Mouse (Mus musculus) heart, embryonic 14.5 days (tissue): Measurements from ENCODE around the gene Atp2a2. TPM values are rescaled to one million over a fixed set of nuclear protein-coding genes. Genes with fewer than 3 reads are reported as not detected.

Experiments
- ATAC-seq: fragments of 200-750 bp; cut with Nextera tagmentation; 2 replicates; pipeline ENCODE4 v1.8.0; 2017; ENCODE audit warnings: low read depth, moderate TSS enrichment; ENCODE audit not compliant: insufficient number of reproducible peaks, insufficient read depth, low FRiP score
- H3K27ac ChIP-seq, 2 experiments: fragments of 200-500 bp in 1 of 2; fragments of 300-500 bp in 1 of 2; sonication (generic) in 1 of 2; replicated peaks in 1 of 2; 2 replicates each; pipeline ENCODE4 v1.5.1; 2012 to 2014; ENCODE audit warnings: low read depth in 2 of 2, low read length in 2 of 2, control low read depth in 1 of 2, mild to moderate bottlenecking in 1 of 2, mixed read lengths in 1 of 2; ENCODE audit not compliant: control insufficient read depth in 1 of 2, insufficient read depth in 1 of 2
- H3K27me3 ChIP-seq: fragments of 300-500 bp; sonication (generic); 2 replicates; pipeline ENCODE4 v1.6.1; 2014; ENCODE audit warnings: mild to moderate bottlenecking, low read length, control low read depth; ENCODE audit not compliant: control insufficient read depth, insufficient read depth
- H3K36me3 ChIP-seq: fragments of 300-500 bp; sonication (generic); 2 replicates; pipeline ENCODE4 v1.6.1; 2014; ENCODE audit warnings: mild to moderate bottlenecking, control low read depth, low read length, mixed read lengths; ENCODE audit not compliant: control insufficient read depth, insufficient read depth
- H3K4me1 ChIP-seq, 2 experiments: fragments of 200-500 bp in 1 of 2; fragments of 300-500 bp in 1 of 2; sonication (generic) in 1 of 2; 2 replicates each; pipeline ENCODE4 v1.6.1; 2012 to 2014; ENCODE audit warnings: low read length in 2 of 2, control low read depth in 1 of 2, mixed read lengths in 1 of 2; ENCODE audit not compliant: control insufficient read depth in 2 of 2, insufficient read depth in 2 of 2
- H3K4me2 ChIP-seq: fragments of 300-500 bp; sonication (generic); 2 replicates; pipeline ENCODE4 v1.6.1; 2014; ENCODE audit warnings: mild to moderate bottlenecking, low read length
- H3K4me3 ChIP-seq, 2 experiments: fragments of 200-500 bp in 1 of 2; fragments of 300-500 bp in 1 of 2; sonication (generic) in 1 of 2; 2 replicates each; pipeline ENCODE4 v1.5.1; 2012 to 2014; ENCODE audit warnings: low read length in 2 of 2, mild to moderate bottlenecking in 2 of 2, control low read depth in 1 of 2, low read depth in 1 of 2, moderate library complexity in 1 of 2; ENCODE audit not compliant: control insufficient read depth in 1 of 2, insufficient read depth in 1 of 2
- H3K9ac ChIP-seq: fragments of 300-500 bp; sonication (generic); 2 replicates; pipeline ENCODE4 v1.6.1; 2014; ENCODE audit warnings: mild to moderate bottlenecking, low read length
- H3K9me3 ChIP-seq: fragments of 300-500 bp; sonication (generic); 2 replicates; pipeline ENCODE4 v1.6.1; 2016; ENCODE audit warnings: low read length, control low read depth; ENCODE audit not compliant: control insufficient read depth
- WGBS: fragments of 180-500 bp; shearing (Covaris S2); extraction: QIAGEN DNeasy Blood & Tissue Kit; methylation state at CpG from one replicate; pipeline ENCODE4 v1.1.7; 2014; 5-methylcytosine and 5-hydroxymethylcytosine counted together
- polyA plus RNA-seq: library from polyadenylated mRNA; unstranded; fragments of >200 nt; fragmentation: Nextera tagmentation; extraction: Ambion mirVana; gene quantifications from 2 replicates; pipeline ENCODE4 v1.2.1, GENCODE M21; 2014

Atp2a2 gene
- polyA plus RNA-seq, 1 experiment from 2014 or later = 472 TPM

DNA sequence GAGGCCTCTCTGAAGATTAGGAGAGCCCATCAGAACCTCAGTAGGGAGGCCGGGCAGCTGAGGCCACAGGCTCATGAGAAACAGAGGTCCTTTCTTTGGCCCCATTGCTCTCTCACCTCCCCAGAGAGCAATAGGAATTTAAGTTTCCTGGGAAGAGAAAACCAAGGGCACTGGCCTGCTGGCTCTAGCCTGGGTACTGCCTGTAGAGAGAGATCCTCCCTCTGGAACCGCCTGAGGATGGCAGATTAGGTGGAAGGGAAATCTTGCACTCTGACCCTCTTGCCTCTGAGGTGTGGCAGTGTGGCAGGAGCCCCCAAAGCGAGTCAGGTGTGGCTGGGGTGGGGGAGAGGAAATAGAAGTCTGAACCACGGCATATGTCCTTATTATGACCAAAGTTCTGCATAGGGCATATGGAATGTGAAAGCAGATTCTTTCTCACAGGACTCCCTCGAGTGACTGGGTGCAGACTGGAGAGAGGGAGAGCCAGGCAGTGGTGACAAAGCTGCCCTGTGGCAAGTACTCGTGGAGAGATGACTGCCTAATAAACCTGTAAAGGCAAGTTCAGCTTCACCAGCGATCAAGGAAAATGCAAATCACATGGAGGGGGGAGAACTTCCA is 17.1 kb upstream of the Atp2a2 start:
- WGBS = 37% methylated on average over 7 of the region's 7 CpGs
- ATAC-seq = no peak
- Histone ChIP-seq H3K9me3 (no peaks in the 10 kb centered on the region), H3K36me3 (no peaks in the 10 kb centered on the region), H3K9ac (peak overlapping the region; percentile 45; the same call in 1 of the 2 replicates), H3K27me3 (no peaks in the 10 kb centered on the region), H3K27ac (peak overlapping the region; percentile 6 to 92), H3K4me1 (peaks cover 41 to 60% of the 10 kb centered on the region in 2 experiments), H3K4me2 (no peak overlapping the region), H3K4me3 (no peak overlapping the region)

DNA sequence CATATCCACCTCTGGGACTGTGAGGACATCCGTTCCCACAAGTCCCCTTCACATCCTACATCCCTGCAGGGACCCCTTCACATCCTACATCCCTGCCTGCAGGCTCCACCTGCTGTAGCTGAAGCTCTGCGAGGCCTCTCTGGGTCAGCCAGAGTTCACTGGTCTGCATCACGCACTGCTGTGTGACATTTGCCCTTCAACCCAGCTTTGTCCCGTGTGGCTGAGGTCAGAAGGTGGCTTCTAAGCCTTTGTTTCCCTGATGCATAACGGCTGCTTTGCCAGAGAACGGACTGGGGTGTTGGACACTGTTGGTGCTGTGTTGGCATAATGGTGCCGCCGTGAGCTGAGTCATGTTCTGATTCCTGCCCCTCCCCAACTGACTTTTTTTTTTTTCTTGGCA is 16.2 kb upstream of the Atp2a2 start:
- WGBS = 39% methylated on average over 8 of the region's 8 CpGs
- Histone ChIP-seq H3K4me2 (no peak overlapping the region), H3K27ac (peak overlapping the region in 1 of 2 experiments; percentile 92; a peak in 2 of 4 replicates), H3K36me3 (no peaks in the 10 kb centered on the region), H3K9ac (no peak overlapping the region), H3K4me3 (no peak overlapping the region), H3K9me3 (no peaks in the 10 kb centered on the region), H3K4me1 (peaks cover 42 to 62% of the 10 kb centered on the region in 2 experiments), H3K27me3 (no peaks in the 10 kb centered on the region)
- no peak for ATAC-seq

DNA sequence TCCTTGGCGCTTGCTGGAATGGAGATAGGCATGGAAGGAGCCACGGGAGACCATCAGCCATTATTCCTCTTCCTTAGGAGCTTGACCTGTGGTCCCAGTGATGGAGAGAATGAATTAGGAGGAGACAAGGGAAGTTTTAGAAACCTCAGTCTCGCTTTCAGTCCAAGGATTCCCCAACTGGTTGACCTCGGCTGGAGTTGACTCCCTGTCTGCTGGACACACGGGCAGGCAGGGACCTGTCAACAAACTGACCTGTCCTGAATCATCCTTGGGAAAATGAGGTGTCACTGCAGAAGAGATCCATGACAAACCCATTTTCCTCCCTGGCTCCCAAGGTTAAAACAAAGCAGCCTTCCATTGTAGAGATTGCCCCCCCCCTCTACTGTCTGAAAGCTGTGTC is 14.9 kb upstream of the Atp2a2 start:
- Histone ChIP-seq H3K9ac (no peak overlapping the region), H3K4me3 (no peak overlapping the region), H3K4me2 (no peak overlapping the region), H3K27me3 (no peaks in the 10 kb centered on the region), H3K36me3 (no peaks in the 10 kb centered on the region), H3K27ac (no peak overlapping the region), H3K9me3 (no peaks in the 10 kb centered on the region), H3K4me1 (peaks cover 44 to 66% of the 10 kb centered on the region in 2 experiments)
- ATAC-seq = no peak
- 70% methylated on average over 5 of the region's 5 CpGs for WGBS

DNA sequence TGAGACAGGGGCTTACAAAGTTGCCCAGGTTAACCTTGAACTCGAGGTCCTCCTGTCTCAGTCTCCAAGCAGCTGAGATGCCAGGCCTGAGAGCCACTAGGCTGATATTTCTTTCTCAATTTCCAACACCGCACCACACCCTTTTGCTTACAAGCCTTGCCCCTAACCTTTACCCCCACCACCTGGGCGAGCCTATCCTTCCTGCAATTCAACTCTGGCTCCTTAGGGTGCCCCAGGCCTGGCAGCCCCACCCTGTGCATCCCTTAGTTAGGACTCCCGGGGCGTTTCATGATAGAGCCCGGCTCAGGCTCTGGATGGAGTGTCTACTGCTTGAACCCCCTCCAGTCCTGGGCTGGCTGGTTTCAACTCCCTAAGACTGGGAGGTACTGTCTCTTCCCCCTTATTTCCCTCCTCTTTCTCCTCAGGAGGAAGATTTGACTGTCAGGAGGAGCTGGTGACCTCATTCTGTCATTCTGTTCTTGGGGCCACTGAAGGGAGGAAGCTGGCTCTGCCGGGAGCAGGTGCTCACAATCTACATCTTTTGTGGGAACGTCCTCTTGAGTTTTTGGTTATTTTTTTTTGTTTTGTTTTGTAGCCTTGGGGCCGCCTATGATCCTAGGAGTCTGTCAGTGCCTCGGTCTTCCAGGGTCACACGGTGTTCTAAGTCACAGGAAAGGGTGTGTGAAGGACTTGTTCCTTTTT is 14.2 kb upstream of the Atp2a2 start:
- Histone ChIP-seq H3K9me3 (no peaks in the 10 kb centered on the region), H3K4me1 (peaks cover 48 to 71% of the 10 kb centered on the region in 2 experiments), H3K27ac (no peak overlapping the region), H3K27me3 (no peaks in the 10 kb centered on the region), H3K9ac (no peak overlapping the region), H3K36me3 (no peaks in the 10 kb centered on the region), H3K4me2 (no peak overlapping the region), H3K4me3 (no peak overlapping the region)
- no peak for ATAC-seq
- WGBS = 73% methylated on average over 11 of the region's 11 CpGs

DNA sequence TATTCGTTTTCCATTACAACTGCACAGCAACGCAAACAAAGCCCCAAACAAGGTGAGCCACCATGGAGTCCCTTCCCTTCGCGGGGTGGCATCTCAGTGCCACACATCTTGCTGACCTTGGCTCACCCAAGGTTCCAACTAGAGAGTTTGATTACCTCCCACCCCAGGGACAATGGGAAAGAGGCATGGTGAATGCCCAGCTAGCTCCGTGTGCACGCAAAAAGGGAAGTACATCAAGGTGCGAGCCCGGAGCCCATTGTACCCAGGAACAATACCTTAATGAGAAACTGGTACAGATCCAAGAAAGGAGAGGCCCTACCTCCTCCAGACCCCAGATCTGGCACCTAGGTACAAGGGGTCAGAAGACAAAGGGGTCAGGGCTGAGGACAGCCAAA is 12.1 kb upstream of the Atp2a2 start:
- Histone ChIP-seq H3K36me3 (no peaks in the 10 kb centered on the region), H3K27ac (peak overlapping the region in 1 of 2 experiments; percentile 29; a peak in 2 of 4 replicates), H3K4me1 (peaks cover 52 to 72% of the 10 kb centered on the region in 2 experiments), H3K4me3 (no peak overlapping the region), H3K4me2 (peak overlapping the region; percentile 34), H3K9ac (peak overlapping the region; percentile 13; the same call in 1 of the 2 replicates), H3K9me3 (no peaks in the 10 kb centered on the region), H3K27me3 (no peaks in the 10 kb centered on the region)
- no peak for ATAC-seq
- 40% methylated on average over 8 of the region's 8 CpGs for WGBS

DNA sequence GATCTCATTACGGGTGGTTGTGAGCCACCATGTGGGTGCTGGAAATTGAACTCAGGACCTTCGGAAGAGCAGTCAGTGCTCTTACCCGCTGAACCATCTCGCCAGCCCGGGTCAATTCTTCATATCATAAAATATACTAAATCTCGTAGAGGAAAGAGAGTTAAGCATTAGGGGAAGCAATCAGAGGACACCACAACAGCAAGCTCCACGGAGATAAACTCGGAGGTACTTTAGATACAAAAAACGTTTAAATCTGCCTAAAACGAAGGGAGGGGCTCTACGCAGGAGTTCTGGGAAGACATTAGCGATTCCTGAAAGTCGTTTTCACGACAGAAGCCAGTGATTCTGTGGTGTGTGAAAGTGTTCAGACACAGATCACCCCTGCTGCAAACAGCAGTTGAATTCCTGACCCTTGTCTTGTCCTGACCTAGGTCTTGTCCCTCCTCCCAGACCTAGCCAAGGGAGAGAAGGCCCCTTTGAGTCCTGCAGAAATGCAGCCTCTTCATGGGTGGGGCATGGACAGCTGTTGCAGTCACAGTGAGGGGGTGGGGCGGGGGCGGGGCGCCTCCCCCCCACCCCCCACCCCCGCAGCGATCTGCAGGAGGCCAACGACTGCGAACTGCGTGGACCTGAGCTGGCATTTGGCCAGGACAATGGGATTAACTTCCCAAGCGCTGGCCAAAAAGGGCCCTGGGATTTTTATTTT is 11.5 kb upstream of the Atp2a2 start:
- ATAC-seq = no peak
- Histone ChIP-seq H3K9ac (no peak overlapping the region), H3K27ac (peak overlapping the region in 1 of 2 experiments; percentile 29; a peak in 2 of 4 replicates), H3K4me2 (peak overlapping the region; percentile 34), H3K4me3 (no peak overlapping the region), H3K4me1 (peaks cover 50 to 71% of the 10 kb centered on the region in 2 experiments), H3K27me3 (no peaks in the 10 kb centered on the region), H3K9me3 (no peaks in the 10 kb centered on the region), H3K36me3 (no peaks in the 10 kb centered on the region)
- 45% methylated on average over 23 of the region's 23 CpGs for WGBS

DNA sequence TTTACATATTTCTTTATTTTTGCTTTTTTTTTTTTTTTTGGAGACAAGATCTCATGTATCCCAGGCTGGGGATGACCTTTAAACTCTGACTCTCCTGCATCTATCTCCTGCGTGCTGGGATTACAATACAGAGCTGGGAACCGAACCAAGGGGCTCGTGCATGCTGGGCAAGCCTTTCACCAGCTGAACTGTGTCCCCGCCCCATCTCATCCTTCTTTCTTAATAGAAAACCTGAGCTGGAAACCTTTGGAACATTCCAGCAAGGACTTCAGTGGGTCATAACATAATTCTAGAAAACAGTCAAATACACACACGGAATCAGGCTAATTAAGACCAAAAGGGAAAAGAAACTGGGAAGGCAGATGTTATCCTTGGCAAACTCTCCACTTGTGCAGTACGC is 10.0 kb upstream of the Atp2a2 start:
- no peaks in the 10 kb centered on the region for H3K36me3 ChIP-seq
- 0 out of 4 replicates have a peak overlapping the region, but pooled peaks of 1 of the 2 experiments have one; percentile 19 for H3K27ac ChIP-seq
- H3K4me1 ChIP-seq = peaks cover 39 to 56% of the 10 kb centered on the region in 2 experiments
- 72% methylated on average over 6 of the region's 6 CpGs for WGBS
- ATAC-seq = no peak
- H3K9ac ChIP-seq = no peak overlapping the region; the same call in 1 of the 2 replicates
- no peaks in the 10 kb centered on the region for H3K27me3 ChIP-seq
- H3K4me2 ChIP-seq = no peak overlapping the region
- no peaks in the 10 kb centered on the region for H3K9me3 ChIP-seq
- H3K4me3 ChIP-seq = no peak overlapping the region
